Mouse (Mus musculus): ENCODE measurements around the gene Soga1.

- no peak for TF ChIP-seq CTCF (IDR thresholded peaks at IDR 0.05; ENCODE audit: extremely low read depth, insufficient read length, insufficient replicate concordance, low read depth, low read length)
- TF ChIP-seq POLR2A (IDR thresholded peaks at IDR 0.05; ENCODE audit: low read depth, low read length), result no peak
Measured at GRCm38 (mm10) chr2:157108236-157108635, 29.2 kb upstream of the Soga1 start.

Data from small intestine, adult 2 months (tissue).